Mouse (Mus musculus): ENCODE data around the gene Adamtsl2. TPM values are rescaled to one million over a fixed set of nuclear protein-coding genes. Genes with fewer than 3 reads are reported as not detected.
A peak's percentile ranks its signal among the peaks of the same experiment; 100 is the strongest.

The Adamtsl2 gene
- polyA plus RNA-seq, 1 experiment from 2014 or later = 9.1 TPM

GRCm38 (mm10) chr2:27075485-27075884 lies 3.7 kb upstream of the Adamtsl2 start:
- peaks cover 7% of the 10 kb centered on the region for H3K27me3 ChIP-seq
- peaks cover 87% of the 10 kb centered on the region for H3K4me1 ChIP-seq
- no peak overlapping the region for H3K27ac ChIP-seq
- no peak overlapping the region for H3K4me2 ChIP-seq
- no peak overlapping the region for H3K9ac ChIP-seq
- peak; percentile 61; the same call in 1 of the 2 replicates for ATAC-seq (ENCODE audit: insufficient number of reproducible peaks, low FRiP score, low TSS enrichment, low read depth)
- no peaks in the 10 kb centered on the region for H3K36me3 ChIP-seq
- no peaks in the 10 kb centered on the region for H3K9me3 ChIP-seq
- H3K4me3 ChIP-seq = no peak overlapping the region
- WGBS = 43% methylated on average over 3 of the region's 3 CpGs

- H3K4me3 ChIP-seq = no peak overlapping the region
- H3K9ac ChIP-seq = no peak overlapping the region
- peaks cover 16% of the 10 kb centered on the region for H3K27me3 ChIP-seq
- no peaks in the 10 kb centered on the region for H3K9me3 ChIP-seq
- H3K36me3 ChIP-seq = no peaks in the 10 kb centered on the region
- H3K4me1 ChIP-seq = peaks cover 71% of the 10 kb centered on the region
- no peak overlapping the region for H3K27ac ChIP-seq
- H3K4me2 ChIP-seq = no peak overlapping the region
- WGBS = 58% methylated on average over 10 of the region's 10 CpGs
- no peak for ATAC-seq (ENCODE audit: insufficient number of reproducible peaks, low FRiP score, low TSS enrichment, low read depth)
These were observed 1.4 kb upstream of the Adamtsl2 start for GRCm38 (mm10) chr2:27077655-27078244.

- H3K27ac ChIP-seq = no peak overlapping the region
These were observed 867 bp upstream of the Adamtsl2 start for GRCm38 (mm10) chr2:27078312-27078711.

GRCm38 (mm10) chr2:27079649-27080048 lies 470 bp downstream of the Adamtsl2 start:
- H3K9ac ChIP-seq = no peak overlapping the region
- H3K9me3 ChIP-seq = no peaks in the 10 kb centered on the region
- peaks cover 20% of the 10 kb centered on the region for H3K27me3 ChIP-seq
- H3K4me2 ChIP-seq = peak overlapping the region; percentile 33
- H3K4me3 ChIP-seq = peak overlapping the region; percentile 14
- no peaks in the 10 kb centered on the region for H3K36me3 ChIP-seq
- H3K27ac ChIP-seq = peak overlapping the region; percentile 48
- 17% methylated on average over 2 of the region's 2 CpGs for WGBS
- peaks cover 61% of the 10 kb centered on the region for H3K4me1 ChIP-seq
- ATAC-seq (ENCODE audit: insufficient number of reproducible peaks, low FRiP score, low TSS enrichment, low read depth) = peak; percentile 1; the same call in 1 of the 2 replicates

More at GRCm38 (mm10) chr2:27078312-27078711, 867 bp upstream of the Adamtsl2 start:
- 20% methylated on average over 2 of the region's 2 CpGs for WGBS
- Histone ChIP-seq H3K36me3 (no peaks in the 10 kb centered on the region), H3K9me3 (no peaks in the 10 kb centered on the region), H3K4me3 (no peak overlapping the region), H3K27me3 (peaks cover 20% of the 10 kb centered on the region), H3K9ac (no peak overlapping the region), H3K4me2 (no peak overlapping the region), H3K4me1 (peaks cover 65% of the 10 kb centered on the region)
- no peak for ATAC-seq (ENCODE audit: insufficient number of reproducible peaks, low FRiP score, low TSS enrichment, low read depth)

GRCm38 (mm10) chr2:27083761-27084475 lies 4.7 kb downstream of the Adamtsl2 start:
- Histone ChIP-seq H3K9ac (no peak overlapping the region), H3K4me1 (peaks cover 60% of the 10 kb centered on the region), H3K9me3 (no peaks in the 10 kb centered on the region), H3K4me2 (no peak overlapping the region), H3K36me3 (no peaks in the 10 kb centered on the region), H3K27ac (no peak overlapping the region), H3K4me3 (no peak overlapping the region), H3K27me3 (peaks cover 13% of the 10 kb centered on the region; the same call in 1 of the 2 replicates)
- ATAC-seq (ENCODE audit: insufficient number of reproducible peaks, low FRiP score, low TSS enrichment, low read depth) = no peak
- WGBS = 66% methylated on average over 12 of the region's 12 CpGs

GRCm38 (mm10) chr2:27084963-27085362 lies 5.8 kb downstream of the Adamtsl2 start:
- no peak overlapping the region for H3K9ac ChIP-seq
- H3K9me3 ChIP-seq = no peaks in the 10 kb centered on the region
- peaks cover 50% of the 10 kb centered on the region for H3K4me1 ChIP-seq
- H3K4me2 ChIP-seq = no peak overlapping the region
- ATAC-seq (ENCODE audit: insufficient number of reproducible peaks, low FRiP score, low TSS enrichment, low read depth) = no peak
- H3K27me3 ChIP-seq = peaks cover 13% of the 10 kb centered on the region; the same call in 1 of the 2 replicates
- H3K4me3 ChIP-seq = no peak overlapping the region
- no peak overlapping the region for H3K27ac ChIP-seq
- 27% methylated on average over 8 of the region's 8 CpGs for WGBS
- no peaks in the 10 kb centered on the region for H3K36me3 ChIP-seq

GRCm38 (mm10) chr2:27085801-27086200 lies 6.6 kb downstream of the Adamtsl2 start:
- ATAC-seq (ENCODE audit: insufficient number of reproducible peaks, low FRiP score, low TSS enrichment, low read depth) = no peak
- Histone ChIP-seq H3K36me3 (no peaks in the 10 kb centered on the region), H3K4me2 (no peak overlapping the region), H3K4me3 (no peak overlapping the region), H3K9me3 (no peaks in the 10 kb centered on the region), H3K27ac (no peak overlapping the region), H3K4me1 (peaks cover 47% of the 10 kb centered on the region), H3K9ac (no peak overlapping the region), H3K27me3 (peaks cover 13% of the 10 kb centered on the region; the same call in 1 of the 2 replicates)
- WGBS = 7% methylated on average over 2 of the region's 2 CpGs

GRCm38 (mm10) chr2:27086483-27087010 lies 7.4 kb downstream of the Adamtsl2 start:
- Histone ChIP-seq H3K36me3 (no peaks in the 10 kb centered on the region), H3K27me3 (peaks cover 10% of the 10 kb centered on the region; the same call in 1 of the 2 replicates), H3K4me2 (no peak overlapping the region), H3K4me3 (no peak overlapping the region), H3K4me1 (peaks cover 44% of the 10 kb centered on the region), H3K9me3 (no peaks in the 10 kb centered on the region), H3K9ac (no peak overlapping the region), H3K27ac (no peak overlapping the region)
- no peak for ATAC-seq (ENCODE audit: insufficient number of reproducible peaks, low FRiP score, low TSS enrichment, low read depth)
- 81% methylated on average over 4 of the region's 4 CpGs for WGBS

- ATAC-seq (ENCODE audit: insufficient number of reproducible peaks, low FRiP score, low TSS enrichment, low read depth) = no peak
- H3K4me2 ChIP-seq = no peak overlapping the region
- peaks cover 4% of the 10 kb centered on the region; the same call in 1 of the 2 replicates for H3K27me3 ChIP-seq
- no peaks in the 10 kb centered on the region for H3K9me3 ChIP-seq
- 79% methylated on average over 5 of the region's 5 CpGs for WGBS
- peaks cover 44% of the 10 kb centered on the region for H3K4me1 ChIP-seq
- no peak overlapping the region for H3K9ac ChIP-seq
- no peak overlapping the region for H3K4me3 ChIP-seq
- no peaks in the 10 kb centered on the region for H3K36me3 ChIP-seq
- H3K27ac ChIP-seq = no peak overlapping the region
These were observed 8.4 kb downstream of the Adamtsl2 start for GRCm38 (mm10) chr2:27087581-27087980.

- no peak overlapping the region for H3K4me3 ChIP-seq
- no peak overlapping the region for H3K4me2 ChIP-seq
- ATAC-seq (ENCODE audit: insufficient number of reproducible peaks, low FRiP score, low TSS enrichment, low read depth) = no peak; the same call in 1 of the 2 replicates
- peaks cover 44% of the 10 kb centered on the region for H3K4me1 ChIP-seq
- no peak overlapping the region for H3K9ac ChIP-seq
- H3K27me3 ChIP-seq = peaks cover 1% of the 10 kb centered on the region; the same call in 1 of the 2 replicates
- H3K9me3 ChIP-seq = no peaks in the 10 kb centered on the region
- WGBS = 45% methylated on average over 18 of the region's 18 CpGs
- peak overlapping the region; percentile 24; the same call in 1 of the 2 replicates for H3K27ac ChIP-seq
- H3K36me3 ChIP-seq = no peaks in the 10 kb centered on the region
These were observed 9.0 kb downstream of the Adamtsl2 start for GRCm38 (mm10) chr2:27088071-27088644.

- WGBS = 58% methylated on average over 5 of the region's 5 CpGs
These were observed 9.5 kb downstream of the Adamtsl2 start for GRCm38 (mm10) chr2:27088700-27089099.

GRCm38 (mm10) chr2:27089238-27089637 lies 10.1 kb downstream of the Adamtsl2 start:
- Histone ChIP-seq H3K36me3 (no peaks in the 10 kb centered on the region), H3K9me3 (no peaks in the 10 kb centered on the region), H3K4me1 (peaks cover 39% of the 10 kb centered on the region), H3K4me2 (no peak overlapping the region), H3K27me3 (no peaks in the 10 kb centered on the region), H3K4me3 (no peak overlapping the region), H3K9ac (no peak overlapping the region), H3K27ac (no peak overlapping the region)
- 82% methylated on average over 1 of the region's 1 CpGs for WGBS
- no peak for ATAC-seq (ENCODE audit: insufficient number of reproducible peaks, low FRiP score, low TSS enrichment, low read depth)

More at GRCm38 (mm10) chr2:27088700-27089099, 9.5 kb downstream of the Adamtsl2 start:
- H3K4me3 ChIP-seq = no peak overlapping the region
- no peak overlapping the region for H3K9ac ChIP-seq
- H3K4me1 ChIP-seq = peaks cover 44% of the 10 kb centered on the region
- H3K9me3 ChIP-seq = no peaks in the 10 kb centered on the region
- no peak overlapping the region; the same call in 1 of the 2 replicates for H3K27ac ChIP-seq
- ATAC-seq (ENCODE audit: insufficient number of reproducible peaks, low FRiP score, low TSS enrichment, low read depth) = no peak
- H3K4me2 ChIP-seq = no peak overlapping the region
- no peaks in the 10 kb centered on the region for H3K27me3 ChIP-seq
- no peaks in the 10 kb centered on the region for H3K36me3 ChIP-seq
